Mouse (Mus musculus): ENCODE data around the gene Spef1. TPM values are rescaled to one million over a fixed set of nuclear protein-coding genes. Genes with fewer than 3 reads are reported as not detected.

The Spef1 gene
- polyA plus RNA-seq, 1 experiment from 2014 or later = 9.3 TPM

DNA sequence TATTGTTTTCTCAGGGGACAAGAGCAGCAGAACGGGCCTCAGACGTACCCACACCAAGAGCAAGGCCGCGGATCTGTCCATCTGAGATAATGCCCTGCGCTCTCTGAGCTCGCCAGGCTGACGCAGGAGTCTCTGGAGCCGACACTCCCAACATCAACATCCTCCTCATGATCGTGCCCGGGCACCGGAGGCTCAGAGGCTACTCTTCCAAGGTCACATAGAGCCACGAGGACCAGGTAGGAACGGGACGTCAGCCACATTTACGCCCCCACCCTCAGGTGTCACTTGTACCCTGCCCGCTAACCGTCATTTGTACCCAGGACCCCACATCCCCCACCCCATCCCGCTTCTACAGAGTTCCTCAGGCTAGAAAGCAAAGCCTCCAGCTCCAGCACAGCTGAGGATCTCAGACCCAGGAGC is 27.6 kb downstream of the Spef1 start:
- ATAC-seq (replicated peaks; ENCODE audit: low FRiP score) (peak; percentile 75), DNase-seq (ENCODE audit: low spot score) (peak; percentile 71)
- peak overlapping the region; percentile 67 for H3K9ac ChIP-seq (ENCODE audit: low read length)
- H3K9me3 ChIP-seq (ENCODE audit: control insufficient read depth, low read length) = no peaks in the 10 kb centered on the region
- no peak overlapping the region for H3K27ac ChIP-seq (ENCODE audit: low read depth, low read length)
- H3K36me3 ChIP-seq (ENCODE audit: control insufficient read depth, insufficient read depth, low read length) = no peaks in the 10 kb centered on the region
- H3K27me3 ChIP-seq (ENCODE audit: control insufficient read depth, insufficient read depth, low read length) = no peaks in the 10 kb centered on the region
- H3K4me2 ChIP-seq (ENCODE audit: low read depth, low read length, severe bottlenecking) = peak overlapping the region; percentile 94
- WGBS = 1% methylated on average over 18 of the region's 18 CpGs
- peak overlapping the region; percentile 50 for H3K4me3 ChIP-seq (ENCODE audit: low read depth, low read length)
- H3K4me1 ChIP-seq (replicated peaks; ENCODE audit: control insufficient read depth, insufficient read depth, low read length) = peaks cover 2% of the 10 kb centered on the region; the same call in 1 of the 2 replicates

DNA sequence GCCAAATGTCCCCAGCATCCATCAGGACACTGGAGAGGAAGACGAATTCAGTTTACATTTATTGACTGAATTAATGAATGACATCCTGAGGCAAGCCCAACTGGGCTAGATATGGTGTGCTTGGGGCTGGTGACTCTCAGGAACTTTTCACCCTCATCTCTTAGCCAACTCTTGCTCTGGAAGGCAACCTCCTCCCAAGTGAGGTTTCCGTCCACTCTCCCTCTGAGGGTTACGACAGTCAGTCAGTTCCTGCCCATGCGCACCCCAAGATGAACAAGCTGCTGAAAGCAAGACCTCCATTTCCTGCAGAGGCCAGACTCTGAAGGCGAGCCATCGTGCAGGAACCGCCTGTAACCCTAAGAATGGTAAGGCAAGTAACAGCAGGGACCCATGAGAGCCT is 30.1 kb downstream of the Spef1 start:
- no peaks in the 10 kb centered on the region for H3K9me3 ChIP-seq (ENCODE audit: control insufficient read depth, low read length)
- H3K27me3 ChIP-seq (ENCODE audit: control insufficient read depth, insufficient read depth, low read length) = no peaks in the 10 kb centered on the region
- ATAC-seq (replicated peaks; ENCODE audit: low FRiP score) = no peak
- H3K27ac ChIP-seq (ENCODE audit: low read depth, low read length) = no peak overlapping the region
- no peak overlapping the region for H3K9ac ChIP-seq (ENCODE audit: low read length)
- no peak overlapping the region for H3K4me3 ChIP-seq (ENCODE audit: low read depth, low read length)
- no peaks in the 10 kb centered on the region; the same call in 1 of the 2 replicates for H3K36me3 ChIP-seq (ENCODE audit: control insufficient read depth, insufficient read depth, low read length)
- 96% methylated on average over 7 of the region's 7 CpGs for WGBS
- DNase-seq (ENCODE audit: low spot score) = no peak
- peaks cover 2% of the 10 kb centered on the region; the same call in 1 of the 2 replicates for H3K4me1 ChIP-seq (replicated peaks; ENCODE audit: control insufficient read depth, insufficient read depth, low read length)
- H3K4me2 ChIP-seq (ENCODE audit: low read depth, low read length, severe bottlenecking) = no peak overlapping the region

DNA sequence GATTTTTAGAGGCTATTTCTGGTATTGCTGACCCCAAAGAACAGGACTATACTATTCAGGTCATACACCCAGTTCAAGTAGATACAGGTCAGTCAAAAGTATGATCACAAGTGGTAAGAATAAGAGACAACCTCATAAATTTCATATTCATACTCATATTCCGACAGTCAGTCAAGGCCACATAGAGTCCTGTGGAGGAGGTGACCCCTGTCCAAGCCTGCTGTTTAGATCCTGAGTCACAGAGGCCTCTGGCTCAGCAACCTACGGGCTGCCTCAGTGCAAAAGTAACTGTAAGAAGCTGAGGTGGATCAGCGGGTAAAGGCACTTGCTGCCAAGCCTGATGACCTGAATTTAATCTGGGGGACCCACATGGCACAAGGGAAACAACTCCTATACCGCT is 33.0 kb downstream of the Spef1 start:
- Histone ChIP-seq H3K4me2 (ENCODE audit: low read depth, low read length, severe bottlenecking) (no peak overlapping the region), H3K9me3 (ENCODE audit: control insufficient read depth, low read length) (no peaks in the 10 kb centered on the region), H3K27ac (ENCODE audit: low read depth, low read length) (no peak overlapping the region), H3K36me3 (ENCODE audit: control insufficient read depth, insufficient read depth, low read length) (peaks cover 8% of the 10 kb centered on the region; the same call in 1 of the 2 replicates), H3K9ac (ENCODE audit: low read length) (no peak overlapping the region), H3K27me3 (ENCODE audit: control insufficient read depth, insufficient read depth, low read length) (no peaks in the 10 kb centered on the region), H3K4me3 (ENCODE audit: low read depth, low read length) (no peak overlapping the region), H3K4me1 (replicated peaks; ENCODE audit: control insufficient read depth, insufficient read depth, low read length) (peaks cover 2% of the 10 kb centered on the region; the same call in 1 of the 2 replicates)
- 96% methylated on average over 4 of the region's 4 CpGs for WGBS
- no peak for ATAC-seq (replicated peaks; ENCODE audit: low FRiP score)
- DNase-seq (ENCODE audit: low spot score) = no peak

DNA sequence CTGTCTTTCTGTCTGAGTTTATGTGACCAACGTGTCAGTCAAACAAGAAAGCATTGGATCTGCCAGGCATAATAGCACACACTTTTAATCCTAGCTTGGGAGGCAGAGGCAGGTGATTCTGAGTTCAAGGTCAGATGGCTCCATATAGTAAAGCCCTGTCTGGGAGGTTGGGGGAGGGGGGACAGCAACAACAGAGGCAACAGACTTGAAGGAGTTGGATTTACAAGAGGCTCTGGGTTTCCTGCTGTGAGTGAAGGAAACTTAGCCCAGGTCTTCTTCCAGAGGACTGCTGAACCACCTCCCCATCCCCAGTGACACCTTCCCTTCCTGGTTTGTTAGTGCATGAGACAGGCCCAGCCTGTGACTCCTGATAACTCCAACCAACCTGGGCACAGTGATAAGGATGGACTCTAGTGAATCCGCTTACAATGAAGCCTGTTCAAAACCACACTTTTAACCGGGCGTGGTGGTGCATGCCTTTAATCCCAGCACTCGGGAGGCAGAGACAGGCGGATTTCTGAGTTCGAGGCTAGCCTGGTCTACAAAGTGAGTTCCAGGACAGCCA is 34.8 kb downstream of the Spef1 start:
- DNase-seq (ENCODE audit: low spot score) (no peak), ATAC-seq (replicated peaks; ENCODE audit: low FRiP score) (no peak)

DNA sequence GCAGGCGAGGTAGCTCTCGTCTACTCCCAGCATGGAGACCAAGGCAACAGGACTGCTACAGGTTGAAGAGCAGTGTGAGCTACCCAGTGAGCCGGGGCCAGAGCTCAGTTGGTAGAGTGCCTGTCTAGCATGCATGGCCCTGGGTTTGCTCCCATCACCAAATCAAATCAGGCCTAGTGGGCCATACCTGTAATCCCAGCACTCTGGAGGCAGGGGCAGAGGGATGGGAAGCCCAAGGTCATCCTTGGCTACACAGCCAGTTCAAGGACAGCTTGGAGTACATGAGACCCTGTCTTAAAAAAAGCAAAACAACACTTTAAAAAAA is 37.9 kb downstream of the Spef1 start:
- ATAC-seq (replicated peaks; ENCODE audit: low FRiP score) = no peak
- Histone ChIP-seq H3K9me3 (ENCODE audit: control insufficient read depth, low read length) (no peaks in the 10 kb centered on the region), H3K9ac (ENCODE audit: low read length) (no peak overlapping the region), H3K27ac (ENCODE audit: low read depth, low read length) (no peak overlapping the region), H3K4me1 (replicated peaks; ENCODE audit: control insufficient read depth, insufficient read depth, low read length) (no peaks in the 10 kb centered on the region), H3K4me2 (ENCODE audit: low read depth, low read length, severe bottlenecking) (no peak overlapping the region), H3K4me3 (ENCODE audit: low read depth, low read length) (no peak overlapping the region), H3K36me3 (ENCODE audit: control insufficient read depth, insufficient read depth, low read length) (peaks cover 14% of the 10 kb centered on the region; the same call in 1 of the 2 replicates), H3K27me3 (ENCODE audit: control insufficient read depth, insufficient read depth, low read length) (no peaks in the 10 kb centered on the region)
- whole genome bisulfite sequencing = 95% methylated on average over 3 of the region's 3 CpGs
- no peak for DNase-seq (ENCODE audit: low spot score)

More for the DNA sequence above, 34.8 kb downstream of the Spef1 start:
- Histone ChIP-seq H3K4me2 (ENCODE audit: low read depth, low read length, severe bottlenecking) (no peak overlapping the region), H3K36me3 (ENCODE audit: control insufficient read depth, insufficient read depth, low read length) (peaks cover 11% of the 10 kb centered on the region; the same call in 1 of the 2 replicates), H3K9ac (ENCODE audit: low read length) (no peak overlapping the region), H3K27me3 (ENCODE audit: control insufficient read depth, insufficient read depth, low read length) (no peaks in the 10 kb centered on the region), H3K27ac (ENCODE audit: low read depth, low read length) (no peak overlapping the region), H3K4me1 (replicated peaks; ENCODE audit: control insufficient read depth, insufficient read depth, low read length) (no peaks in the 10 kb centered on the region), H3K9me3 (ENCODE audit: control insufficient read depth, low read length) (no peaks in the 10 kb centered on the region), H3K4me3 (ENCODE audit: low read depth, low read length) (no peak overlapping the region)
- 86% methylated on average over 7 of the region's 7 CpGs for WGBS

DNA sequence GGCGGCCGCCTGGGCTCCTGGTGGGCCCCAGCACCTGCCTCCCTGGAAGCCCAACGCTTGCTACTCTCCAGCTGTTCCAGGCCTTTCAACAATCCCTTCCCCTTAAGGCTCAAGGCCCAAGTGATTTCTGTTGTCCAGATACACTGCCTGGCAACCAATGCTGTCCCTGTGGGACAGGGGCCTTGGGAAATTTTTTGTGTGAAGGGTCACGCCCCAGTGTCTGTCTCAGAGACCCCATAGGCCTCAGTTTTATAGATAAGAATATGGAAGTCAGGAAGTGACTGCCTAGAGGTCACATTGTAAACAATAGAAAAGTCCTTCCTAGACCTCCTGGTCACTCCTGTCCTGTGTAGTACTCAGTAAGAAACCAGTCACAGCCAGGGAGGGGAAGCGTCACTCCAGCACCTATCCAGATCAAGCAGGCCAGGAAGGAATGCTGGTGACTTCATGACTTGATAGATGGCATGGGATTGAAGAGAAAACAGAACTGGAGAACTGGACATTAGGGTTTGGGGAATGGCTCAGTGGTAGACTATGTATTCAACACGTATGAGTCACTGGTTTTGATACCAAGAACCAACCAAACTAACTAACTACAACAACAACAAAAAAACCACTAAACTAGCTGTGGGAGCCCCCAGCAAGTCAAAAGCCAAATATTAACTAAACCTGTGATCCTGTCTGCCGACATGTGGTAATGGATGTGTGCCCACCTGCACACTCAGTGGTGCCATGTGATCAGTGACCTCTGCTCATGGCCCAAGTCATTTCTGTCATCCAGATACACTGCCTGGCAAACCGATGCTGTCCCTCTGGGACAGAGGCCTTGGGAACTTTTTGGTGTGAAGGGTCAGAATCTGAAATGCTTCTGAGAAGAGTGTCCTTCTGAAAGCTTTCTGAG is 38.5 kb downstream of the Spef1 start:
- no peak overlapping the region for H3K4me3 ChIP-seq (ENCODE audit: low read depth, low read length)
- no peaks in the 10 kb centered on the region for H3K9me3 ChIP-seq (ENCODE audit: control insufficient read depth, low read length)
- no peak for DNase-seq (ENCODE audit: low spot score)
- 93% methylated on average over 8 of the region's 8 CpGs for WGBS
- H3K4me2 ChIP-seq (ENCODE audit: low read depth, low read length, severe bottlenecking) = no peak overlapping the region
- no peak for ATAC-seq (replicated peaks; ENCODE audit: low FRiP score)
- H3K27me3 ChIP-seq (ENCODE audit: control insufficient read depth, insufficient read depth, low read length) = no peaks in the 10 kb centered on the region
- H3K27ac ChIP-seq (ENCODE audit: low read depth, low read length) = no peak overlapping the region
- no peak overlapping the region for H3K9ac ChIP-seq (ENCODE audit: low read length)
- no peaks in the 10 kb centered on the region for H3K4me1 ChIP-seq (replicated peaks; ENCODE audit: control insufficient read depth, insufficient read depth, low read length)
- peaks cover 14% of the 10 kb centered on the region; the same call in 1 of the 2 replicates for H3K36me3 ChIP-seq (ENCODE audit: control insufficient read depth, insufficient read depth, low read length)

DNA sequence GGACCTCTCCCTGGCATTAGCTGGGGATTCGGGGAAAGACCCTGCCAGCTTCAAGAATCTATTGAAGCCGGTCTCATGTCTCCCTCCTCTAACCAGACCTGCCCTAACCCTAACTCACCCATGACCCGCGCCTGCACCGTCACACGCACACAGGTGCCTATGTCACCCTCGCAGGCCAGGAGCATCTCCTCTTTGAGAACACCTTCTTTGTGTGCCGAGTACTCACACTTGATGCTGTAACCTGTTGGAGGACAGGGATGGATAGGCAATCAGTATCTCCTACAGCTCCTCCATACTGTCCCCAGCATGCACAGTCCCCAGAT is 40.1 kb downstream of the Spef1 start:
- H3K27me3 ChIP-seq (ENCODE audit: control insufficient read depth, insufficient read depth, low read length) = no peaks in the 10 kb centered on the region
- no peak overlapping the region for H3K9ac ChIP-seq (ENCODE audit: low read length)
- peaks cover 14% of the 10 kb centered on the region; the same call in 1 of the 2 replicates for H3K36me3 ChIP-seq (ENCODE audit: control insufficient read depth, insufficient read depth, low read length)
- H3K27ac ChIP-seq (ENCODE audit: low read depth, low read length) = no peak overlapping the region
- H3K4me1 ChIP-seq (replicated peaks; ENCODE audit: control insufficient read depth, insufficient read depth, low read length) = no peaks in the 10 kb centered on the region
- 95% methylated on average over 8 of the region's 8 CpGs for WGBS
- H3K4me3 ChIP-seq (ENCODE audit: low read depth, low read length) = no peak overlapping the region
- DNase-seq (ENCODE audit: low spot score) = no peak
- no peak for ATAC-seq (replicated peaks; ENCODE audit: low FRiP score)
- H3K9me3 ChIP-seq (ENCODE audit: control insufficient read depth, low read length) = no peaks in the 10 kb centered on the region
- H3K4me2 ChIP-seq (ENCODE audit: low read depth, low read length, severe bottlenecking) = no peak overlapping the region

DNA sequence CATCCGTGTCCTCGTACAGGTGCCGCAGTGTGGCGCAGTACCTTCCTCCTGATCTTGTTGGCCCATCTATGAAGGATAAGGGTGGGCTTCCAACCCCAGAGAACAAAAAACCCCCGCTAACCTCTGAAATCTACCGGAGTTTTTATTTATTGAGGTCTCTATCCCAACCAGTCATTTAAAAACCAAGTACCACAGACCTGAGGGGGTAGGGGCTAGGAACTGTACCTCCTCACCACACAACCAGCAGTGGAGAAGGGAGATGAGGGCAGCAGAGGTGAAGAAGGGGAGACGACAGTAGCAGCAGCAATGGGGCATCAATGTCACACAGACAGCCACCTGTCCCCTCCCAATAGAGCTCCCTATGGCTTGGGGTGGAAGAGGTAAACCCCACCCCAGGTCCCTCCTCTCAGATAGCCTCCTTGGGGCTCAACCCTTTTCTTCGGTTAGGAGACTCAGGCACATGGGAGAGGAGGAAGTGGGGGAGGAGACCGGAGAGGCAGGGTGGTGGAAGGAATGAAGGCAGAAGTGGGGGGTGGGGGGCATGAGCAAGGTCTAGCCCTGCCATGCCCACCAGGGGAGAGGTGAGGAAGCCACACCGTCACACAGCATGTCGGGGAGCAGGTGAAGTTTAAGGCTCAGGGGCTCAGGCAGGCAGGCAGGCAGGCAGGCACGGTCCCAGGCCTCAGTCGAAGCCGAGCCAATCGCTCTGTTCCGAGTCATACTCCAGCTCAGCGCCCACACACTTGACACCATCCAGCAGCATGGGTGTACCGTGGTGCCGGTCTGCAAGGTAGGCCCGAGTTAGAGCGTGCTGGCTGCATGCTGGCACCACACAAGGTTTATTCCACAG is 40.7 kb downstream of the Spef1 start:
- Histone ChIP-seq H3K36me3 (ENCODE audit: control insufficient read depth, insufficient read depth, low read length) (peaks cover 13% of the 10 kb centered on the region; the same call in 1 of the 2 replicates), H3K9ac (ENCODE audit: low read length) (no peak overlapping the region), H3K4me3 (ENCODE audit: low read depth, low read length) (no peak overlapping the region), H3K4me2 (ENCODE audit: low read depth, low read length, severe bottlenecking) (no peak overlapping the region), H3K27ac (ENCODE audit: low read depth, low read length) (no peak overlapping the region), H3K4me1 (replicated peaks; ENCODE audit: control insufficient read depth, insufficient read depth, low read length) (no peaks in the 10 kb centered on the region), H3K9me3 (ENCODE audit: control insufficient read depth, low read length) (no peaks in the 10 kb centered on the region), H3K27me3 (ENCODE audit: control insufficient read depth, insufficient read depth, low read length) (no peaks in the 10 kb centered on the region)
- ATAC-seq (replicated peaks; ENCODE audit: low FRiP score) (no peak), DNase-seq (ENCODE audit: low spot score) (no peak)
- WGBS = 91% methylated on average over 21 of the region's 21 CpGs

All from forebrain, embryonic 11.5 days (tissue).